Mouse (Mus musculus): ENCODE data around the gene Pced1a.

The Pced1a gene

GRCm38 (mm10) chr2:130424126-130424853 is at the start of gene Pced1a, which contains the start of gene Vps16:
Gene Pced1a (minus strand): TSS chr2:130424701.
Gene Vps16 (plus strand): TSS chr2:130424339.
- in situ Hi-C loops (cut with MboI; ENCODE audit: low pct_unique_long_range_greater_than_20kb in 1 of 2, low sequenced_read_pairs in 2 of 2, unreplicated experiment in 1 of 2) = no loop called here

- in situ Hi-C loops (cut with MboI; ENCODE audit: low pct_unique_long_range_greater_than_20kb in 1 of 2, low sequenced_read_pairs in 2 of 2, unreplicated experiment in 1 of 2) = no loop called here
These were observed 48.5 kb upstream of the Pced1a start for GRCm38 (mm10) chr2:130472908-130473510.

- in situ Hi-C loops (cut with MboI; ENCODE audit: low pct_unique_long_range_greater_than_20kb in 1 of 2, low sequenced_read_pairs in 2 of 2, unreplicated experiment in 1 of 2) = no loop called here
These were observed 45.4 kb upstream of the Pced1a start for GRCm38 (mm10) chr2:130469935-130470334.

- in situ Hi-C loops (cut with MboI; ENCODE audit: low pct_unique_long_range_greater_than_20kb in 1 of 2, low sequenced_read_pairs in 2 of 2, unreplicated experiment in 1 of 2) = no loop called here
These were observed 44.9 kb upstream of the Pced1a start for GRCm38 (mm10) chr2:130469366-130469765.

GRCm38 (mm10) chr2:130466438-130466837 is 41.9 kb upstream of the Pced1a start:
- in situ Hi-C loops (cut with MboI; ENCODE audit: low pct_unique_long_range_greater_than_20kb in 1 of 2, low sequenced_read_pairs in 2 of 2, unreplicated experiment in 1 of 2) = no loop called here

- in situ Hi-C loops (cut with MboI; ENCODE audit: low pct_unique_long_range_greater_than_20kb in 1 of 2, low sequenced_read_pairs in 2 of 2, unreplicated experiment in 1 of 2) = no loop called here
These were observed 37.0 kb upstream of the Pced1a start for GRCm38 (mm10) chr2:130461287-130462071.

- in situ Hi-C loops (cut with MboI; ENCODE audit: low pct_unique_long_range_greater_than_20kb in 1 of 2, low sequenced_read_pairs in 2 of 2, unreplicated experiment in 1 of 2) = no loop called here
These were observed 35.1 kb upstream of the Pced1a start for GRCm38 (mm10) chr2:130459576-130459975.

- in situ Hi-C loops (cut with MboI; ENCODE audit: low pct_unique_long_range_greater_than_20kb in 1 of 2, low sequenced_read_pairs in 2 of 2, unreplicated experiment in 1 of 2) = no loop called here
These were observed 33.4 kb upstream of the Pced1a start for GRCm38 (mm10) chr2:130457871-130458270.

GRCm38 (mm10) chr2:130454748-130455370 is 30.4 kb upstream of the Pced1a start:
- in situ Hi-C loops (cut with MboI; ENCODE audit: low pct_unique_long_range_greater_than_20kb in 1 of 2, low sequenced_read_pairs in 2 of 2, unreplicated experiment in 1 of 2) = no loop called here

GRCm38 (mm10) chr2:130453421-130453820 is 28.9 kb upstream of the Pced1a start:
- in situ Hi-C loops (cut with MboI; ENCODE audit: low pct_unique_long_range_greater_than_20kb in 1 of 2, low sequenced_read_pairs in 2 of 2, unreplicated experiment in 1 of 2) = no loop called here

- in situ Hi-C loops (cut with MboI; ENCODE audit: low pct_unique_long_range_greater_than_20kb in 1 of 2, low sequenced_read_pairs in 2 of 2, unreplicated experiment in 1 of 2) = no loop called here
These were observed 27.8 kb upstream of the Pced1a start for GRCm38 (mm10) chr2:130452266-130452665.

GRCm38 (mm10) chr2:130451727-130452090 is 27.2 kb upstream of the Pced1a start:
- in situ Hi-C loops (cut with MboI; ENCODE audit: low pct_unique_long_range_greater_than_20kb in 1 of 2, low sequenced_read_pairs in 2 of 2, unreplicated experiment in 1 of 2) = no loop called here

GRCm38 (mm10) chr2:130451086-130451726 is 26.7 kb upstream of the Pced1a start:
- in situ Hi-C loops (cut with MboI; ENCODE audit: low pct_unique_long_range_greater_than_20kb in 1 of 2, low sequenced_read_pairs in 2 of 2, unreplicated experiment in 1 of 2) = no loop called here

- in situ Hi-C loops (cut with MboI; ENCODE audit: low pct_unique_long_range_greater_than_20kb in 1 of 2, low sequenced_read_pairs in 2 of 2, unreplicated experiment in 1 of 2) = no loop called here
These were observed 25.9 kb upstream of the Pced1a start for GRCm38 (mm10) chr2:130450434-130450796.

GRCm38 (mm10) chr2:130449794-130450433 is 25.4 kb upstream of the Pced1a start, which contains the start of gene Ptpra:
Gene Ptpra (plus strand): TSS chr2:130450278.
- in situ Hi-C loops (cut with MboI; ENCODE audit: low pct_unique_long_range_greater_than_20kb in 1 of 2, low sequenced_read_pairs in 2 of 2, unreplicated experiment in 1 of 2) = no loop called here

GRCm38 (mm10) chr2:130449021-130449793 is 24.7 kb upstream of the Pced1a start:
- in situ Hi-C loops (cut with MboI; ENCODE audit: low pct_unique_long_range_greater_than_20kb in 1 of 2, low sequenced_read_pairs in 2 of 2, unreplicated experiment in 1 of 2) = no loop called here

- in situ Hi-C loops (cut with MboI; ENCODE audit: low pct_unique_long_range_greater_than_20kb in 1 of 2, low sequenced_read_pairs in 2 of 2, unreplicated experiment in 1 of 2) = no loop called here
These were observed 23.9 kb upstream of the Pced1a start for GRCm38 (mm10) chr2:130448449-130448848.
